Mouse (Mus musculus) gastrocnemius, postnatal 4 days (tissue): ENCODE data around the gene Agfg1. TPM values are rescaled to one million over a fixed set of nuclear protein-coding genes. Genes with fewer than 3 reads are reported as not detected.
"Not testable (repeated sequence)": the region's sequence is repeated elsewhere in the genome, so short reads cannot be mapped to it uniquely, and the experiment has no call there.

Experiments
- DNase-seq, 2 experiments: peaks; one replicate each; pipeline ENCODE4 v3.0.0; 2021 to 2022; ENCODE audit warnings: low spot score in 2 of 2, mixed read lengths in 2 of 2
- microRNA-seq: library from miRNA; unstranded; fragments of <30 nt; microRNA quantifications from one replicate; pipeline ENCODE4 v1.2.0, GENCODE M21; 2021
- total RNA-seq, 2 experiments: library from RNA; stranded (reverse); gene quantifications; 2 replicates each; pipeline ENCODE4 v1.2.3; 2021

The Agfg1 gene
- total RNA-seq, 2 experiments from 2014 or later: 37.1 to 41.4 TPM

DNA sequence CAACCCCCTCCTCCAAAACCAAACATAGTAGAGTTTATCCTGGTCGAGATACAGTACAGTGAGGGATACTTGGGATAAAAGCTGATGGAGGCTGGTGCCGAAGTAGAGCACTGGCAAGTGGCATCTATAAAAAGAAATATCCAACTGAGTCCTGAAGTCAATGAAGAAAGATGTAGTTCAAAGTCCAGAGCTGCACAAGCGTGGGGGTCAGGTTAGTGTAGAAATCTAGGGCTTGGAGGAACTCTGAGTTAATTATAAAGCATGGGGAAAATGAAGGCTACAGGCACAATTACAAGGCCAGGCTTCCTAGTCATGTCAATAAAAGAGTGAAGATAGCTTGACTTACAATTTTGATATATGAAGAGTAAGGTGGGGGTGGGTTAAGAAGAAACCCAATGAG is 61.9 kb downstream of the Agfg1 start:
- DNase-seq: no peak

DNA sequence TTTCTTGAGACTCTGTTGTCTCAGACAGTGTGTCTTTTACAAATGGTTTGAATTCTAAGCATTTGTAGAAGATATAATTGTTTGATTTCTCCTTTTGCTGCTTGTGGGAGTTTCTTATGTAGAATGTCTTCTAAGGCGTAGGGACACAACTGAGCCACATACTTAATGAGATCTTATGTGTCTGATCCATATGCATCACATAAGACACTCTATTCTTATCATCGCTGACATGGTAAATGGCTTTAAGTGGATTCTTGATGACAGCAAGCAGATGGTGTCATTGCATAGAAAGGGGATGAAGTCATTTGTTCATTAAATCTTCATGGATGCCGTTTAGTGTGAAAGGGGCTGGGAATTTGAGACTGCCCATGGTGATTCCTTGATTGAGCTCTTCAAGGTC is 66.6 kb downstream of the Agfg1 start:
- DNase-seq: no peak

DNA sequence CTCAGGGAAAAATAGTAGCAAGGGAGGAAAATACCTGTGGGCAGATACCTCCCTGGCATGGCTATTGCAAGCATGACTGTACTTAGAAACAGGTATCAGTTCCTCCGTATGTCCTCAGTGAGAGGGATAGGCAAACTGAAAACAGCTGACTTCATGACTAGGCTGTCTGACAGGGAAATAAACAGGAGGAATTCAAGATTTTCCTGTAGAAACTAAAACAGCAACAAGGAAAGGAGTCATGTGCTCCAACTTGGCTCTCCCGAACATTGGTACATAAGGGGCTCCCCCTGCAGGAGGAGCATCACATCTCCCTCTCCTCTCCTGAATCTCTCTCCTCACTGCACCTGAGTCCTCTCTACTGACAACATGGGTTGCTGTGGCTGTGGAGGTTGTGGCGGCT is 73.7 kb downstream of the Agfg1 start, which contains the start of gene A030005L19Rik:
Gene A030005L19Rik, plus strand, starts transcription at position 301 of the 400 bp plus-strand sequence.
- no peak for DNase-seq

- DNase-seq: not testable (repeated sequence)
These were observed 74.2 kb downstream of the Agfg1 start for GRCm38 (mm10) chr1:82913434-82913833.

DNA sequence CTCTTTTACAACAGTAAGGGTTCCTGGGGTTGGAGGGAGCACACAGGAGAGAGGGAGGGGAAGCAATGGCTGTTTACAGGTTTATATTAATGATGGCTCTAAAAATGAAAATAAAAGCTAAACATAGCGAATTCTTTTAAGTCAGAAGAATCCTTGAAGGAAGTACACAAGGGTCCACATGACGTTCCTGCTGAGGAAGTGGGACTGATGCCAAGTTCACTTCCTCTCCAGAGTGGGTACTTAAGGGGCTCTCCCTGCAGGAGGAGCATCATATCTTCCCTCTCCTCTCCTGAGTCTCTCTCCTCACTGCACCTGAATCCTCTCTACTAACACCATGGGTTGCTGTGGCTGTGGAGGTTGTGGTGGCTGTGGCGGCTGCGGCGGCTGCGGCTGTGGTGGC is 85.4 kb downstream of the Agfg1 start, which contains the start of gene A030014E15Rik:
Gene A030014E15Rik, plus strand, starts transcription at position 268 of the 400 bp plus-strand sequence.
- DNase-seq: no peak

DNA sequence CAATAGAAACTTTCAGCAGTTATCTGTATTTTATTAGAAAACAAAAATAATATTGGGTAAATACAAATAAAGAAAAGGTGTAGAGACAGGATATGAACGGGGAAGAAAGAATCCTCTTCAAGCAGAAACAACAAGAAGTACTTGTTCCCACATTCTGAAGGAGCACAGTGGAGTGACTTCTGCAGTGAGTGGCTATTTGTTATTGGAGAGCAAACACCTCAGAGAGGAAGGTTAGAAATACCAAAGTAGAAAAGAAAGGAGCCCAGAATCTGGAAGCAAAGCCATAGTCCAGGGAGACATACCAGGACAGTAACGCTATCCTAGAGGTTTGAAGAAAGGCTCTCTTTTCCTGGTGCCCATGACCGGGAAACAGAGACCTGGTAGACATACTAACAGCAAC is 91.3 kb downstream of the Agfg1 start:
- not testable (repeated sequence) for DNase-seq

DNA sequence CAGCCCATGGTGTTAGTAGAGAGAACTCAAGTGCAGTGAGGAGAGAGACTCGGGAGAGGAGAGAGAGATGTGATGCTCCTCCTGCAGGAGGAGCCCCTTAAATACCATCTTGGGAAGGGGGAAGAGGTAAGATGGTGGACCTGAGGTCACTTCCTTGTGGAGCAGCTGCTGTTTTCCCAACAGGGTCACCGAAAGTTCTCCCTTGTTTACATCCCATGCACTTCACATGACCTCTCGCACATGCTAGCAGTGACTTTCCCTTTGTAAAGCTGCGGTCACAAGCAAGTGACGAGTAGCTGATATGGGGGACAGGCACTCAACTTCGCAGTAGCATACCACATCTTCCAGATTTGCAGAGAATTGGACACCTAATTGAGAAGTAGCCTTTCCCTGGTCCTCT is 92.0 kb downstream of the Agfg1 start, which contains the start of gene Gm6217:
Gene Gm6217, minus strand, starts transcription at position 74 of the 400 bp plus-strand sequence.
- DNase-seq: not testable (repeated sequence)

GRCm38 (mm10) chr1:82938666-82939065 is 99.4 kb downstream of the Agfg1 start:
- no peak for DNase-seq

DNA sequence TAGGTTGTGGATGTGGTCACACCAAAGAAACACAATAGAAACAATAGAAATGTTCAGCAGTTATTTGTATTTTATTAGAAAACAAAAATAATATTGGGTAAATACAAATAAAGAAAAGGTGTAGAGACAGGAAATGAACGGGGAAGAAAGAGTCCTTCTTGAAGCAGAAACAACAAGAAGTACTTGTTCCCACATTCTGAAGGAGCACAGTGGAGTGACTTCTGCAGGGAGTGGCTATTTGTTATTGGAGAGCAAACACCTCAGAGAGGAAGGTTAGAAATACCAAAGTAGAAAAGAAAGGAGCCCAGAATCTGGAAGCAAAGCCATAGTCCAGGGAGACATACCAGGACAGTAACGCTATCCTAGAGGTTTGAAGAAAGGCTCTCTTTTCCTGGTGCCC is 103.2 kb downstream of the Agfg1 start:
- DNase-seq: not testable (repeated sequence)

GRCm38 (mm10) chr1:82943295-82943694 is 104.0 kb downstream of the Agfg1 start, which contains the start of gene A030003K21Rik:
Gene A030003K21Rik, minus strand, starts transcription at chr1:82943388.
- DNase-seq: not testable (repeated sequence)

- not testable (repeated sequence) for DNase-seq
These were observed 106.7 kb downstream of the Agfg1 start for GRCm38 (mm10) chr1:82946029-82946428.

DNA sequence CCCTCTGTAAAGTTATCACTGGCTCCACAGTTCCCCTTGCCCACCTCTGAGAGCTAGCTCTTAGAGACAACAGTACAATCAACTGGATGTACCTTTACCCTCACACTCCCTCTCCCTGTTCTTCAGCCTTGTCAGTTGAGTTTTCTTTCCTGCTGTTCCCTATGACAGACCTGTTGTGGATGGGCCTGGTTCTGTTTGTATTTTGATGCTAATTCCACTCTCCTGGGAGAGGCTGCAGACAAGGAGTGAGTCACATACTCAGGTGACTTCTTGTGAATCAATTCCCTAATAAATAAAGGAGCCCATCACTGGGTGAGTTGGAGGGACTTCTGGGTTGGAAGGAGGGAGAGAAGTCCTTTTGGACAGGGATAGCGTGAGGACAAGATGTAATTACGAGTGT is 109.3 kb downstream of the Agfg1 start:
- DNase-seq: no peak

Small RNA genes lying within 50 kb of the gene (microRNA-seq; reads per million reads assigned to microRNA genes)
- gene Gm22396: not detected

Other genes starting within 250 kb of the Agfg1 start
- 100 to 1,000 TPM; 146 to 158 TPM for gene Mff, start 114.6 kb upstream of the Agfg1 start, total RNA-seq
- not detected for gene Tm4sf20, start 71.0 kb upstream of the Agfg1 start, total RNA-seq
- not detected for gene Gm47791, start 68.2 kb upstream of the Agfg1 start, total RNA-seq
- gene A030005L19Rik, start 73.8 kb downstream of the Agfg1 start, total RNA-seq: not detected
- gene A030014E15Rik, start 85.4 kb downstream of the Agfg1 start, total RNA-seq: not detected
- gene Gm6217, start 91.9 kb downstream of the Agfg1 start, total RNA-seq: not detected
- gene A030003K21Rik, start 103.9 kb downstream of the Agfg1 start, total RNA-seq: not detected
- gene Gm7544, start 116.5 kb downstream of the Agfg1 start, total RNA-seq: not detected
- not detected for gene Gm47955, start 120.8 kb downstream of the Agfg1 start, total RNA-seq
- not detected for gene Gm47959, start 161.1 kb downstream of the Agfg1 start, total RNA-seq
- under 1 TPM; 0.25 to 0.26 TPM for gene Slc19a3, start 199.0 kb downstream of the Agfg1 start, total RNA-seq
- not detected for gene Krtap28-10, start 203.0 kb downstream of the Agfg1 start, total RNA-seq
- not detected for gene Gm47969, start 205.4 kb downstream of the Agfg1 start, total RNA-seq
- not detected for gene A030005K14Rik, start 219.9 kb downstream of the Agfg1 start, total RNA-seq
- not detected for gene Krtap28-13, start 221.4 kb downstream of the Agfg1 start, total RNA-seq